Mouse (Mus musculus) heart, postnatal 0 days (tissue): Measurements from ENCODE around the gene Kif5c.

Source experiments
- CTCF ChIP-seq: IDR thresholded peaks from 2 replicates; pipeline ENCODE4 v1.5.1; 2016; ENCODE audit warnings: antibody characterized with exemption, control low read depth, low read depth
- EP300 ChIP-seq: IDR thresholded peaks from 2 replicates; pipeline ENCODE4 v1.6.1; 2016; ENCODE audit warnings: antibody characterized with exemption, low read depth

- TF ChIP-seq CTCF = no peak
- TF ChIP-seq EP300 = no peak
These were observed 42.8 kb downstream of the Kif5c start for GRCm38 (mm10) chr2:49661872-49662271.
